Mouse (Mus musculus) forebrain, embryonic 15.5 days (tissue): ENCODE measurements around the gene Ccdc152. TPM values are rescaled to one million over a fixed set of nuclear protein-coding genes. Genes with fewer than 3 reads are reported as not detected.

Experiments used
- ATAC-seq: fragments of 200-750 bp; cut with Nextera tagmentation; replicated peaks from 2 replicates; pipeline ENCODE4 v1.8.0; 2017; ENCODE audit warnings: mild to moderate bottlenecking, moderate TSS enrichment, moderate library complexity
- H3K27ac ChIP-seq: fragments of 300-500 bp; sonication (generic); replicated peaks from 2 replicates; pipeline ENCODE4 v1.5.1; 2015; ENCODE audit warnings: mild to moderate bottlenecking, inconsistent platforms
- H3K27me3 ChIP-seq: fragments of 300-500 bp; sonication (generic); 2 replicates; pipeline ENCODE4 v1.6.1; 2015; ENCODE audit warnings: inconsistent platforms
- H3K36me3 ChIP-seq: fragments of 300-500 bp; sonication (generic); 2 replicates; pipeline ENCODE4 v1.6.1; 2015; ENCODE audit warnings: mild to moderate bottlenecking, inconsistent platforms
- H3K4me1 ChIP-seq: fragments of 300-500 bp; sonication (generic); 2 replicates; pipeline ENCODE4 v1.6.1; 2015; ENCODE audit warnings: inconsistent platforms
- H3K4me2 ChIP-seq: fragments of 300-500 bp; sonication (generic); replicated peaks from 2 replicates; pipeline ENCODE4 v1.6.1; 2015; ENCODE audit warnings: mild to moderate bottlenecking, inconsistent platforms
- H3K4me3 ChIP-seq: fragments of 300-500 bp; sonication (generic); 2 replicates; pipeline ENCODE4 v1.5.1; 2015; ENCODE audit warnings: mild to moderate bottlenecking, inconsistent platforms
- H3K9ac ChIP-seq: fragments of 300-500 bp; sonication (generic); replicated peaks from 2 replicates; pipeline ENCODE4 v1.6.1; 2015; ENCODE audit warnings: mild to moderate bottlenecking, inconsistent platforms
- H3K9me3 ChIP-seq: fragments of 300-500 bp; sonication (generic); 2 replicates; pipeline ENCODE4 v1.6.1; 2016; ENCODE audit warnings: inconsistent platforms
- WGBS: fragments of 180-500 bp; shearing (Covaris S2); methylation state at CpG from one replicate; pipeline ENCODE4 v1.1.7; 2015; ENCODE audit warnings: mixed read lengths; 5-methylcytosine and 5-hydroxymethylcytosine counted together
- polyA plus RNA-seq: library from polyadenylated mRNA; unstranded; fragments of >200 nt; fragmentation: Nextera tagmentation; extraction: Ambion mirVana; gene quantifications from 2 replicates; pipeline ENCODE4 v1.2.1, GENCODE M21; 2015

Gene Ccdc152
- polyA plus RNA-seq: not detected in 2 replicates

DNA sequence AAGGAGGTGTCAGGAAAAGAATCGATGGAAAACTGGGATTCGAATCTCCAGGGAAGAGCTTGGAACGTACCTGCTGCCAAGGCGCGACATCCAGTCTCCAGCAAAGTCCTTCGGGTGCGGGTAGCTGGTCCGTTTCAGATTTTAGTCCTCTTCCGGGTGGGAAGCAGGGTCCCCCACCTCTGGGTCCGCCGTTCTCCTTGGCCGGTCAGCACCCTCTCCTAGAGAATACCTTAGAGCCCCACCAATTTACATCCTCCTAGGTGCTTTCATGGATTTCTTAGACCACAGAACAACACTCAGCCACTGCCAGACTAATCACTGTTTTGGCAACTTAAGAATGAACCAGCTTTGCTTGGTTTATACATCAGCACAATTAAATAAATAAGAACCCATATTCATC, at the start of gene Ccdc152:
Gene Ccdc152, minus strand, starts transcription at position 101 of the 400 bp plus-strand sequence.
- Histone ChIP-seq H3K4me3 (no peak within 1 kb of the TSS), H3K27me3 (no peaks in the 10 kb centered on the region), H3K9ac (no peak within 1 kb of the TSS), H3K27ac (no peak within 1 kb of the TSS), H3K9me3 (no peaks in the 10 kb centered on the region), H3K36me3 (no peaks in the 10 kb centered on the region), H3K4me2 (no peak within 1 kb of the TSS), H3K4me1 (no peaks in the 10 kb centered on the region)
- no peak for ATAC-seq
- 92% methylated on average over 12 of the region's 12 CpGs for WGBS

DNA sequence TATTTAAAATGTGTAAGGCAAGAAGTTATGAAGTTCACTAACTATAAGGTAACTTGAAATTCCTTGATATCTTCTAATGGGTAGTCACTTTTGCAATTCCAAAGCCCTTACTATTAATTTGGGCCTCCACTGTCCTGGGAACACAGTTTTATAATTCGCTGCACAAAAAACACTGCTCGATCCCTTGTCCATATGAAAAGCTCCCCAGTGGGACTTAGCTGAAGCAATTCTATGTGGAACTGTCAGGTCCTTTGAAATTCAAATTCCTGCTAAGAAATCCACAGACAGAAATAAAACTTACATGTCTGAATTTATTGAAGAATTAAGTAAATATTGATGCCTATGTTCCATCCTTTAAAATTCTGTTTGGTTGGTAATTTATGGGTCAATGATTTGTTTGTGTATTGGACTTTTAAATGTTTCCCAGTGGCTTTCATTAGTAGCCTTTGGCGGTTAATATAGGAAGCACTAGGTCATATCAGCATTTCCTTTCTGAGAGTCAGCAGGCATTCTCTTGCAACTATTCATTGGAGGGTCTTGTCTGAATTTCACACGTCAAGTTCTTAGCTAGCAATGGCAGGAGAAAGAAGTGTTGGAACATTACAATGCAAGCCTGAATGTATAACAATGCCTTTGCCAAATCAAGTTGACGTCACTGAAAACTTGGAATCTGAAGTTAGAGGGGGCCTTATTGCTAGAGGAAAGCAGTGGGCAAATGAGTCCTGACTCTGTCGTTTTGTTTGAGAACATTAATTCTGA, 46.2 kb upstream of the Ccdc152 start:
- ATAC-seq: no peak
- WGBS: 33% methylated on average over 6 of the region's 6 CpGs
- Histone ChIP-seq H3K27me3 (no peaks in the 10 kb centered on the region), H3K9me3 (no peaks in the 10 kb centered on the region), H3K4me1 (no peaks in the 10 kb centered on the region), H3K9ac (no peak overlapping the region), H3K36me3 (no peaks in the 10 kb centered on the region), H3K4me2 (no peak overlapping the region), H3K27ac (no peak overlapping the region), H3K4me3 (no peak overlapping the region)

DNA sequence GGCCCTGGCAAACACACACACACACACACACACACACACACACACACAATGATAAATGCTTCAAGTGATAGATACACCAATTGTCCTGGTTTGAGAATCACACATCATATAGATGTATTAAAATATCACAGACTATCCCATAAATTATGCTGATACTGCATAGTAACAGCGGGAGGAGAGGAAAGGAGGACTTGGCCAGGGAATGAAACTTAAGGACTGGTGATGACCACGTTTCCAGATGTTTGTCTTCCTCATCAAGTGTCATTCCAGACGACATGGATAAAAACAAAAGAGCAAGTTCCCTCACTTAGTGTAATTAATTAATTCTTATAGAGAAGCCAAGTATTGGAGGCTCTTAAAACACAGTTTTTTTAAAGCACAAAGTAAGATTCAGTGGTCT, 43.4 kb upstream of the Ccdc152 start:
- Histone ChIP-seq H3K27me3 (no peaks in the 10 kb centered on the region), H3K27ac (no peak overlapping the region), H3K36me3 (no peaks in the 10 kb centered on the region), H3K9ac (no peak overlapping the region), H3K4me1 (no peaks in the 10 kb centered on the region), H3K9me3 (no peaks in the 10 kb centered on the region), H3K4me2 (no peak overlapping the region), H3K4me3 (no peak overlapping the region)
- WGBS: 73% methylated on average over 3 of the region's 3 CpGs
- no peak for ATAC-seq

DNA sequence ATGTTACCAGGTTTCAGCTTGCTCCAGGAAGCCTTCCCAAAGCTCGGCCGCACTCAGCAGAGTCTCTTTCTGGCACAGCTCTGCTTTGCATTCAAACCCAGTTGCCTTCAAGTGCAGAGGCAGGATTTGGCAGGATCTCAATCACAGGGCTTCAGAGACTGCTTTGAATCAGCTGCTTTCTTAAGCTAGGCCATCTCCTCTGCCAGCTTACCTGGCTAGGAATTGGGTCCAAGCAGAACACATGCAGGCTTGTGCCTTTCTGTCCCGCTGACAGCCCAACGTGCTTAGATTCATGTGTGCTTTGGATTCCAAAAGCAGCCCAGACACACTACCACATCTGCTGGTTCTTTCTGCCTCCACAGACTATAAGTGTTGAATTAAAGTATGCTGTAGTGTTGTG, 41.2 kb upstream of the Ccdc152 start:
- Histone ChIP-seq H3K4me2 (no peak overlapping the region), H3K4me3 (no peak overlapping the region), H3K9ac (no peak overlapping the region), H3K27ac (no peak overlapping the region), H3K36me3 (no peaks in the 10 kb centered on the region), H3K4me1 (no peaks in the 10 kb centered on the region), H3K9me3 (no peaks in the 10 kb centered on the region), H3K27me3 (no peaks in the 10 kb centered on the region)
- ATAC-seq: no peak
- 69% methylated on average over 4 of the region's 4 CpGs for WGBS

DNA sequence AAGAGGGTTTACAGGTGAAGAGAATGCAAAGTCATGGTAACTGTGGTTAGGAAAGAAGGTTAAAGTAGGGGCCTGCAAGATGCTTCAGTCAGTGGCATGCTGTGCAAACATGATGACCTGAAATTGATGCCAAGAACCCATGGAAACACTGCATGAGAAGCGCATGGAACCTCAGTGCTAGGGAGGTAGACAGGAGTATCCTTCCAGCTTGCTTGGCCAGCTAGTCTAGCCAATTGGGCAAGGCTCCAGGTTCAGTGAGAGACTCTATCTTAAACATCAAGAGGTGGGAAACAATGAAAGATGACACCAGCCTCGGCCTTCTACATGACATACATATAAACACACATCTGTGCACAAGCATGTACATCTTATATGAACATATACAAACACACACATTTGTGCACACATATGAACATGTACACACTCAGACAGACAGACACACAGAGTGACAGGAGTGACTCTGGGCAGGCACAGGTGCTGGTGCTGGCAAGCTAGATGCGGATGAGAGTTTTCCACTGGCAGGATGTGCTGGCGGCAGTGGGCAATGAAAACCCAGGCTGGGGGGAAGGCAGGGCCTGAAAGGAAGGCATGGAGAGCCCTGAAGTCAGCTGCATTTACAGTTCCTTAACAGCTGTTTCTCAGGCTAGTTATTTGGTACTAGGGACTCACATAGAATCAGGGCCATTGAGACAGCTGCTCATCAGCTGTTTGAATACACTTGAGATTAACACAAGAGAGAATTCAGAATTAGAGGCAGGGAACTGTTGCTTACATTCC, 38.7 kb upstream of the Ccdc152 start:
- no peak for ATAC-seq
- H3K36me3 ChIP-seq: no peaks in the 10 kb centered on the region
- H3K4me3 ChIP-seq: no peak overlapping the region
- H3K9me3 ChIP-seq: no peaks in the 10 kb centered on the region
- no peak overlapping the region for H3K9ac ChIP-seq
- no peak overlapping the region for H3K4me2 ChIP-seq
- H3K4me1 ChIP-seq: no peaks in the 10 kb centered on the region
- WGBS: 84% methylated on average over 4 of the region's 4 CpGs
- no peak overlapping the region for H3K27ac ChIP-seq
- H3K27me3 ChIP-seq: no peaks in the 10 kb centered on the region

DNA sequence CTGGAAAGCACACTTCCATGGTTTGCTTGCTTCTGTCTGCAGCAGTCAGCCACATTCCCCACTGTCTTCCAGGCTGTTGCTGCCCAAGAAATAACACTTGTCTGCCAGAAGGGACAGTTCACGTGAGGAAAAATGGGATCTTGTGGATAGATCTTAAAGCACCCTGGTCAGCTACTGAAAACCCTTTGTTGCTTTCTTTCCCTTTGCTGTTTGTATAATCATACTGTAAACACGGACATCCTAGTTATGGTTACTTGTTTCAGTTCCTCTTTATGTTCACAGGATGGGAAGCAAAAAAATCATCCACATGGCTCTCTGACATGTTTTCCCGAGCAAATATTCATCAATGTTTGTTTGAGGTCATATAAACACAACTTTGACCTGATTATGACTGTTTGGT, 36.5 kb upstream of the Ccdc152 start:
- H3K4me3 ChIP-seq: no peak overlapping the region
- no peak for ATAC-seq
- 81% methylated on average over 3 of the region's 3 CpGs for WGBS
- H3K36me3 ChIP-seq: no peaks in the 10 kb centered on the region
- H3K4me1 ChIP-seq: no peaks in the 10 kb centered on the region
- no peaks in the 10 kb centered on the region for H3K27me3 ChIP-seq
- H3K4me2 ChIP-seq: no peak overlapping the region
- no peaks in the 10 kb centered on the region for H3K9me3 ChIP-seq
- no peak overlapping the region for H3K9ac ChIP-seq
- no peak overlapping the region for H3K27ac ChIP-seq

DNA sequence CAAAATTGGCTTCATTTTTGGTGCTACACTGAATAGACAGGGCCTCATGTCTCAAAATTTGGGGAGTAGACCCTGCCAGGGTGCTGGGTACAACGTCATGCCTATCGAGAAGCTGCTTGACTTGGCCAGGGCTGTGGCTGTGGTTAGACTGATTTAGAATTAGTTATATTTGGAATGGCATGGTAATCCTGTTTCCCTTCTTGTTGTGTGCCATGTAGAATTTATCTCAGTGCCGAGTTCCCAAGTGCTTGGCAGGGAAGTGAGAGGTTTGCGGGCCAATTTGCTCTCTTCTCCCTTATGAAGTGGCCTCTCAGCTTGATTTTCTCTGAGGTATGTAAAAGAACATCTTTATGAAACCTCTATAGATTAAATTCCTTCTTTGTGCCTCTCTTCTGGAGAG, 29.2 kb upstream of the Ccdc152 start:
- Histone ChIP-seq H3K4me3 (no peak overlapping the region), H3K27me3 (no peaks in the 10 kb centered on the region), H3K9me3 (no peaks in the 10 kb centered on the region), H3K9ac (no peak overlapping the region), H3K4me2 (no peak overlapping the region), H3K27ac (no peak overlapping the region), H3K36me3 (no peaks in the 10 kb centered on the region), H3K4me1 (no peaks in the 10 kb centered on the region)
- WGBS: 87% methylated on average over 4 of the region's 4 CpGs
- no peak for ATAC-seq

DNA sequence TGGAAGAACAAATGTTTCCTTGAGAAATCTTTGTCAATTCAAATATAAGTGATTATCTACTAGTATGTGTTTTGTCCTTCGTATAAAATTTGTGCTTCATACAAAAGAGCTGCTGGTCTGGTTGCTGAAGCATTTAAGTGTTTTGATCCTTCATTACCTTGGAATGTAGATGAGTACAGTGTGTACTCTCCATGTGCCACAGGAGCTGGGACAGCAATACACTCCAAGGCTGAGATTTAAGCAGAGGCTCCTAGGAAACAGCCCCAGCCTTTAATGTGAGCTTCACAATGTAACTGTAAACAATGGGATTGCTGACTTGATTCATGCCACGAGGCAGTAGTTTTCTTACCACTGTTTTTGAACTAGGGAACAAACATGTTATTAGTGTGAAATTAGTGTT, 28.5 kb upstream of the Ccdc152 start:
- no peak overlapping the region for H3K27ac ChIP-seq
- H3K4me1 ChIP-seq: no peaks in the 10 kb centered on the region
- no peak for ATAC-seq
- H3K9ac ChIP-seq: no peak overlapping the region
- H3K9me3 ChIP-seq: no peaks in the 10 kb centered on the region
- no peak overlapping the region for H3K4me2 ChIP-seq
- no peaks in the 10 kb centered on the region for H3K27me3 ChIP-seq
- WGBS: 65% methylated on average over 2 of the region's 2 CpGs
- no peaks in the 10 kb centered on the region for H3K36me3 ChIP-seq
- no peak overlapping the region for H3K4me3 ChIP-seq

DNA sequence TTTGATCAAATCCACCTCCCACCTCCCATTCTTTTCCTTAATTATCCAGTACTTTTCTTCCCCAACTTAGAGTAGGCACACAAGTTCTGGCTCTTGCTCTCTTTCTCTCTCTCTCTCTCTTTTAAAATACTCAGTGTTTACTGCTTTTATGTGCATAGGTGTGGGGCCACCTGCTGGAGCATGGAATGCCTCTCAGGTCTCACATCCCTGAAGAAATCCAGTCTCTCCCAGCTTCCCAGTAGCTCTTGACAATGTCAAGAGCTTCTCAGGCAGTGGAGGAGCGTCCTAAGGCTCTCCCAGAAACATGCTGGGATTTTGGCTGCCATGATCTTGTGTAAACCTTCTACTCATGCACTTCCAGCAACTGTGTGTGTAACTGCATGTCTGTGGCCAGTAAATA, 27.0 kb upstream of the Ccdc152 start:
- no peak overlapping the region for H3K4me3 ChIP-seq
- no peak overlapping the region for H3K27ac ChIP-seq
- 65% methylated on average over 1 of the region's 1 CpGs for WGBS
- H3K9me3 ChIP-seq: no peaks in the 10 kb centered on the region
- no peak overlapping the region for H3K9ac ChIP-seq
- H3K4me1 ChIP-seq: no peaks in the 10 kb centered on the region
- no peaks in the 10 kb centered on the region for H3K36me3 ChIP-seq
- no peaks in the 10 kb centered on the region for H3K27me3 ChIP-seq
- no peak overlapping the region for H3K4me2 ChIP-seq
- no peak for ATAC-seq

DNA sequence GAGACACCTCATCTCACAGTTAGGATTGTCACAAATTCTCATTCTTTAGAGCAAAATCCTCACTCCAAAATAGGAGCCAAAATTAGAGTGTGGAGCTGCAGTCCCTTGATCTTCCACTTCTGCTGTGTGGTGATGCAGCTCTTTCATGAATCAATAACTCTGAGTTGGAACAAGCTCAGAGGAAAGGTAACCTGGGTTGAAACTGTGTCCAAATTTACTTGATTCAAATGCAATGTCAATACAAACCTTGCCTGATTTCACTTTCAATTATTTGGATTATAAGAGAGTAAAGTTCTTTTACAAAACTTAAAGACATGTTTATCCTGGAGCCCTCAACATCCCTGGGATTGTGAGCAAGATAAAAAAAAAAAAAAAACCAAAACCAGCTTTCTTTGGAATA, 19.7 kb upstream of the Ccdc152 start:
- Histone ChIP-seq H3K4me2 (no peak overlapping the region), H3K27ac (no peak overlapping the region), H3K36me3 (no peaks in the 10 kb centered on the region), H3K4me3 (no peak overlapping the region), H3K4me1 (no peaks in the 10 kb centered on the region), H3K9ac (no peak overlapping the region), H3K9me3 (no peaks in the 10 kb centered on the region), H3K27me3 (no peaks in the 10 kb centered on the region)
- no peak for ATAC-seq

DNA sequence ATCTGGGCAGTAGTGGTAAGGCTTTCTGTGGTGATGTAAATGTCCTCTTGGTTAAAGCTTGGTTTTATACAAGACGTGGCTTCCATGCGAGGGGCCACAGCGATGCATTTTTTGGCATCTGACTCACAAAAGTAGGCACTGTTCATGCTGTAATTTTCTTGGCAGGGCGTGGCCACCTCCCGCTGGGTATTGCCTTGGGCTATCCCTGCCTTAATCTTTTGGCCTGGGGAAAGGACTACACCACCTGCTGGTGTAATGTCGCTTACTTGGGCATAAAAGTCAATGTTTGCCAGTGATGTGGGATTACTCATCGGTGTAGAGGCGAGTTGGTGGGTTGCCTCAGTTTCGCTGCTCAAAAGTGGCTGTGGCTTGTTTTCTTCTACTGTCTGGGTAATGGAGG, 16.6 kb upstream of the Ccdc152 start:
- Histone ChIP-seq H3K27me3 (no peaks in the 10 kb centered on the region), H3K4me2 (no peak overlapping the region), H3K4me1 (no peaks in the 10 kb centered on the region), H3K36me3 (no peaks in the 10 kb centered on the region), H3K4me3 (no peak overlapping the region), H3K9me3 (no peaks in the 10 kb centered on the region), H3K9ac (no peak overlapping the region), H3K27ac (no peak overlapping the region)
- ATAC-seq: no peak
- 87% methylated on average over 9 of the region's 9 CpGs for WGBS

DNA sequence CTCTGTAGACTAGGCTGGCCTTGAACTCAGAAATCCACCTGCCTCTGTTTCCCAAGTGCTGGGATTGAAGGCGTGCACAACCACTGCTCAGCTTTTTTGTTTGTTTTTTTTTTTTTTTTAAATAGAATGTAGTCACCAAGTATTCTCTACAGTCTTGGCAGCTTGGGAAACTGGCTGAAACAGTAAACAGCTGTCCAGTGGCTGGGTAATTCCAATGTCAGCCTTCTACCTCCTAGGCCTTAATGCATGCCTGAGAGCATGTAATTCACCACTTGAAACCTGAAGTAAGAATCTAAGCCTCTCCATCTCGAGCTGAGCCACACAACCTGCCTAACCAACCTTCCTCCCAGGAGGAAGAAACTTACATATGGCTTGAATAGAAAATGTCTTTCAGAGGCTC, 13.3 kb upstream of the Ccdc152 start:
- Histone ChIP-seq H3K9ac (no peak overlapping the region), H3K36me3 (no peaks in the 10 kb centered on the region), H3K27me3 (no peaks in the 10 kb centered on the region), H3K4me3 (no peak overlapping the region), H3K4me1 (no peaks in the 10 kb centered on the region), H3K27ac (no peak overlapping the region), H3K9me3 (no peaks in the 10 kb centered on the region), H3K4me2 (no peak overlapping the region)
- ATAC-seq: no peak
- WGBS: 78% methylated on average over 2 of the region's 2 CpGs

DNA sequence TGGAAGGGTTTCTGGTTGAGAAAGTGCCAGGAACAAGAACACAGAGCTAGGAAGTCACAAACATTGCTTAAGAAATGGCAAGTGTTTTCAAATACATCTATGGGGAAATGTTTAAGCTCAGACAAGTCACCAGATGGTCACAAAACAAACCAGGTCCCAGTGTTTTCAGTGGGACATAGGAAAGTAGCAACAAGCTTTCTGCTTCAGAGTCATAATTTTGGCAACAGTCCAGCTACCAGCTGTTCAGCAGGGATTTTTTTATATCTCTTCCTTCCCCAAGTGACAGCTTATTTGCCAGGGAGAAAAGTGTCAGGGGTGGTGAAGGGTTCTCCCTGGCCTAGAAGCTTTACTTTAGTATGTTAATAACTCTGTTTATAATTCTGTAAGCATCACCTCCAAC, 9.6 kb upstream of the Ccdc152 start:
- no peak overlapping the region for H3K27ac ChIP-seq
- no peaks in the 10 kb centered on the region for H3K9me3 ChIP-seq
- no peaks in the 10 kb centered on the region for H3K27me3 ChIP-seq
- H3K4me2 ChIP-seq: no peak overlapping the region
- H3K4me1 ChIP-seq: no peaks in the 10 kb centered on the region
- H3K9ac ChIP-seq: no peak overlapping the region
- H3K36me3 ChIP-seq: no peaks in the 10 kb centered on the region
- ATAC-seq: no peak
- H3K4me3 ChIP-seq: no peak overlapping the region
